Mouse (Mus musculus) embryonic fibroblast, embryonic 13.5 days (primary cell): Measurements from ENCODE around the gene Dok5.

Experiments
- CTCF ChIP-seq: IDR thresholded peaks from 2 replicates; pipeline ENCODE4 v1.5.1; 2011; ENCODE audit warnings: mild to moderate bottlenecking, control low read depth, low read length, moderate library complexity, borderline replicate concordance; ENCODE audit not compliant: insufficient read depth
- POLR2A ChIP-seq: IDR thresholded peaks from 2 replicates; pipeline ENCODE4 v1.6.1; 2011; ENCODE audit warnings: low read depth, mild to moderate bottlenecking, control low read depth, low read length, moderate library complexity

DNA sequence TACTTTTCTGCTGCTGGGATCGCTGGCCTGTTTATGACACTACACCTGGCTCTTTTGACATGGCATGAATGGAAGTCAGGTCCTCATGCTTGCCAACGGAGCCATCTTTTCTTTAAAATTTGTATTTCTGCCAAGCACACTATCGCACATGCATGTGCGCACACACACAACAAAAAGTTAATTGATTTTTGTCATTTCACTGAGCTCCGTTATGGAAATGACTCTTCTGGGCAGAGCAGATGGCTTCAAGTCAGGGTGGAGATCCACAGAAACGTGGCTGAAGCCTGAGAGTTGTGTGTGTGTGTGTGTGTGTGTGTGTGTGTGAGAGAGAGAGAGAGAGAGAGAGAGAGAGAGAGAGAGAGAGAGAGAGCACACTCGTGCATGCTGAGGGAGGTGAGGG, 25.1 kb downstream of the Dok5 start:
- TF ChIP-seq POLR2A (no peak), CTCF (no peak)
